Mouse (Mus musculus): ENCODE measurements at regions not wholly inside any gene's neighbourhood (a gene's known extent, or its start where the extent isn't known, plus 50 kb on each side); places are given as distances from the start of the nearest gene placed in this dataset.
A peak's percentile ranks its signal among the peaks of the same experiment; 100 is the strongest.
"Not testable (repeated sequence)": the region's sequence is repeated elsewhere in the genome, so short reads cannot be mapped to it uniquely, and the experiment has no call there.

GRCm38 (mm10) chr15:92997933-92998332 is 277.0 kb downstream of the Gxylt1 start:
- DNase-seq (ENCODE audit: low spot score in 2 of 2): no peak

- no peak for DNase-seq (ENCODE audit: low spot score in 2 of 2)
Measured at GRCm38 (mm10) chr15:92994191-92994671, 280.7 kb downstream of the Gxylt1 start.

- no peak for DNase-seq (ENCODE audit: low spot score in 2 of 2)
Measured at GRCm38 (mm10) chr15:92993538-92994190, 281.3 kb downstream of the Gxylt1 start.

GRCm38 (mm10) chr15:92975774-92976173 is 299.2 kb downstream of the Gxylt1 start:
- DNase-seq (ENCODE audit: low spot score in 2 of 2): no peak

- peak; percentile 8 to 35 for DNase-seq (ENCODE audit: low spot score in 2 of 2)
Measured at GRCm38 (mm10) chr15:92974931-92975330, 300.0 kb downstream of the Gxylt1 start.

GRCm38 (mm10) chr15:92973651-92974229 is 301.2 kb downstream of the Gxylt1 start:
- no peak for DNase-seq (ENCODE audit: low spot score in 2 of 2)

- DNase-seq (ENCODE audit: low spot score in 2 of 2): no peak
Measured at GRCm38 (mm10) chr15:92965556-92965955, 309.4 kb downstream of the Gxylt1 start.

- DNase-seq (ENCODE audit: low spot score in 2 of 2): no peak
Measured at GRCm38 (mm10) chr15:92964901-92965300, 310.1 kb downstream of the Gxylt1 start.

GRCm38 (mm10) chr15:92964131-92964530 is 310.8 kb downstream of the Gxylt1 start:
- no peak for DNase-seq (ENCODE audit: low spot score in 2 of 2)

- not testable (repeated sequence) for DNase-seq (ENCODE audit: low spot score in 2 of 2)
Measured at GRCm38 (mm10) chr15:92950912-92951311, 324.1 kb downstream of the Gxylt1 start.

GRCm38 (mm10) chr15:92946216-92946615 is 328.8 kb downstream of the Gxylt1 start:
- no peak for DNase-seq (ENCODE audit: low spot score in 2 of 2)

GRCm38 (mm10) chr15:92903821-92904220 is 371.2 kb downstream of the Gxylt1 start:
- no peak for DNase-seq (ENCODE audit: low spot score in 2 of 2)

- no peak for DNase-seq (ENCODE audit: low spot score in 2 of 2)
Measured at GRCm38 (mm10) chr15:92897277-92897676, 377.7 kb downstream of the Gxylt1 start.

GRCm38 (mm10) chr15:92895836-92896235 is 379.1 kb downstream of the Gxylt1 start:
- no peak for DNase-seq (ENCODE audit: low spot score in 2 of 2)

GRCm38 (mm10) chr15:92876438-92876837 is 398.5 kb downstream of the Gxylt1 start:
- no peak for DNase-seq (ENCODE audit: low spot score in 2 of 2)

GRCm38 (mm10) chr15:92864106-92864505 is 410.9 kb downstream of the Gxylt1 start:
- DNase-seq (ENCODE audit: low spot score in 2 of 2): no peak

GRCm38 (mm10) chr15:92850854-92851253 is 424.1 kb downstream of the Gxylt1 start:
- no peak for DNase-seq (ENCODE audit: low spot score in 2 of 2)

- DNase-seq (ENCODE audit: low spot score in 2 of 2): no peak
Measured at GRCm38 (mm10) chr15:92840035-92840434, 434.9 kb downstream of the Gxylt1 start.

- DNase-seq (ENCODE audit: low spot score in 2 of 2): no peak
Measured at GRCm38 (mm10) chr15:92839611-92840010, 435.4 kb downstream of the Gxylt1 start.

- no peak for DNase-seq (ENCODE audit: low spot score in 2 of 2)
Measured at GRCm38 (mm10) chr15:92826136-92826535, 429.5 kb downstream of the Pdzrn4 start.

All from frontal cortex, postnatal 14 days (tissue).